Mouse (Mus musculus) erythroblast, adult 5-6 weeks (primary cell): ENCODE measurements around the gene Adipor2. TPM values are rescaled to one million over a fixed set of nuclear protein-coding genes. Genes with fewer than 3 reads are reported as not detected.
"Not testable (repeated sequence)": the region's sequence is repeated elsewhere in the genome, so short reads cannot be mapped to it uniquely, and the experiment has no call there.

Experiments used
- ATAC-seq: replicated peaks from 2 replicates; pipeline ENCODE4 v1.8.0; 2016; ENCODE audit warnings: moderate number of reproducible peaks, mild to moderate bottlenecking, moderate TSS enrichment, inconsistent platforms; ENCODE audit not compliant: poor library complexity, low FRiP score, severe bottlenecking
- total RNA-seq, 2 experiments: library from RNA; stranded (forward) in 1 of 2; stranded (reverse) in 1 of 2; fragments of 150-400 nt in 1 of 2; fragments of 200-764, 138-1000 nt in 1 of 2; gene quantifications; 2 replicates each; pipeline versions ENCODE4 v1.2.3 to v1.2.4; 2015 to 2017; ENCODE audit warnings: low replicate concordance in 2 of 2

Gene Adipor2
- total RNA-seq (2015; ENCODE audit: low replicate concordance): 29.2 and 29.7 TPM in 2 replicates
- 35.7 and 40.3 TPM in 2 replicates for total RNA-seq (2017; ENCODE audit: low replicate concordance)

DNA sequence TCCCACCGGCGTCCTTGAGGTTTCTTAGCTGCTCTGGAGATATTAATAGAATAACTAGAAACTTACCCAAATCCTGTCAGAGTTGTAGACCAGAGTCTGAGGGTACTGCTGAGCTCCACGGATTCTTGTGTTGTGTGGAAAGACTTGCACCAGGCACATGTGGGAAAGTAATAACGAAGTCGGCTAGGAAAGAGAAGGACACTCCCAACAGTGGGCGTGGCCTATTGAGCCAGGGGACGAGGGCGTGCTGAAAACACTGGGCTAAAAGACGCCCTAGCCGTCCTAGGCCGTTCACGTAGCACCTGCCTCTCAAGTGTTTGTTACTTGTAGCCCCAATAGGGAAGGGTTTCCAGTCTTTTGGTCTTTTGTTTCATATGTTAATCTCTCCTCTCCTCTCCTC, at the start of gene Adipor2:
Gene Adipor2, minus strand, starts transcription at position 351 of the 400 bp plus-strand sequence.
- peak; percentile 75 for ATAC-seq

DNA sequence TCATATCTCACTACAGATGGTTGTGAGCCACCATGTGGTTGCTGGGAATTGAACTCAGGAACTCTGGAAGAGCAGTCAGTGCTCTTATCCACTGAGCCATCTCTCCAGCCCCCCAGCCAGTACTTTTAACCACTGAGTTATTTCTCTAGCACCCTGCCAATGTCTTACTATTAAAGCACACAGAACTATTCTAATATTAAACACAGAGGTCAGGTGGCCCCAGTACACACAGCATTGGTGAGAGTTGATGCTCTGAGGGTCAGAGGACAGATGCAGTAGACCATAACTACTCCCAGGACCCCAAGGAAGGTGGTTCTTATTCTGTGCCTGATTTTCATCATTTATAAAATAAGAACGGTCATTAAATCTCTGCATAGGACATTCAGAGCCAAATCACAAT, 48.7 kb upstream of the Adipor2 start:
- ATAC-seq: no peak

DNA sequence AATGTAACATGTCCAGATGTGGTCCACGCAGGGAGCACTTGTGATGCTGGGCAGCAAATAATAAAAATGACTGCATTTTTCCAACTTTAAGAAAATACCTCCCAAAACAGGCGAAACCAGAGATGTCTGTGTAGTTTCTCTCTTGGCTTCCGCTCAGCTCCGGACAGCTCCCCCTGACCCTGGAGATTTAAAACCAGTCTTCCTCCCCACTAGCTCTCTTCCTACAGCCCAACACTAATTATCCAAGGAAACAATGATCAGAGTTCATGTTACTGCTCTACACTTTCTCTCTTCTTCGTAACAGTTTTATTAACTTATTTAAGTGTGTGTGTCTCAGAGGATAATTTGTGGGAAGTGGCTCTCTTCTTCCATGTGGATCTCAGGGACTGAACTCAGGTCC, 42.9 kb upstream of the Adipor2 start:
- no peak for ATAC-seq

DNA sequence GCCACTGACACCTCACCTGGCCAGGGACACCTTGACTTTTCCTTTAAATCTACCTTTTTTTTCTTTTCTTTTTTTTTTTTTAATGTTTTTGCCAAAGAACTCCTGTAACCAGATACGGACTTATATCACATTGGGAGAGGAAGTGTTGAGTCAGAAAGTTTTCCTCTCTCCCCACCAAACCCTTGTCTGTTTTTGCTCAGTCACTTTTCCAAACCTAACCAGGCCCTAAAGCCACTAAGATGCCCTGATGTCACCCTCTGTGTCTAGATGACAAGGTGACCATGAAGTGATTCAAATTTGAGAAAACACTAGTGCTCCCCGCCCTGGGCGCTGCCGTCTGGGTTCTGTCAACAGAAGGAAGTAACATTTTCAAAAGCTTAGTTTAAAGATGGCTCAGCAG, 41.5 kb upstream of the Adipor2 start:
- no peak for ATAC-seq

DNA sequence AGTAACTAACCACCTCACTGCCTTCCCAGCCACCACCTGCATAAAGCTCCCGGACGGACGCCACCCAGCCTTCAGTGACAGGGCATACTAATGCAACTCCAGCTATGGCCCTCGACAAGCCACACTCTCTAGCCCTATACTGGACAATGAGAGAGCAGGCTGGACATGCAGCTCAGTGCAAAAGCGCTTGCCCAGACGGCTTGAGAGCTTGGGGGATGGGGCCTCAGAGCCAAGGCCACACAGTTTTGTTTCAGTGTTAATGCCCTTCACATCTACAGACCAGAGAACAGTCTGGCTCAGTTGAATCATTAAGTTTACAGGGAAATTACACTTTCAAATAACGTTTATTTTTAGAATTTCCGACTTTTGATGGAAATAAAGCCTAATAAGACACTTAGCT, 40.7 kb upstream of the Adipor2 start:
- ATAC-seq: no peak

DNA sequence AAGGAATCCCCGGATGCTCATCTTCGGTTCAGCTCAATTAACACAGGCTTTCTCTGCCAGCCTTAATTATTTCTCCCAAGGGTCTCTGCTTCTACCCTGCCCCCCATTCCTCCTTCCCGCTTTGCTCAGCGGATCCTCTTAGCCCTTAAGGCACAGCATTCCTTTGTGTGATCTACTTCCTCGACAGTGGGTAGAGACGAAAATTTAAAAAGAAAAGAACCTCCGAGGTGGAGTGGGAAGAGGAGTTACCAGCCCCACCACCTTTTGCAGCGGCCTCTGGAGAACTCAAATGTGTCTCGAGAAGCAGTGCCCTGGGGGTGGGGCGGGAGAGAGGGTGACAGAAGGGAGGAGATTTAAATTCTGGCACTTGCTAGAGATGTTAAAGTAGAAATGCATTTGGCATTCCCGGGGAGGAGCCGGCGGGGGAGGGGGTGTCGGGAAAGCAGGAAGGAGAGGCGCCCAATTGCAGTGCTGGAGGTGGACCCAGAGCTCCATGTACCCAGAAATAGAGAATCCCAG, 34.5 kb upstream of the Adipor2 start:
- ATAC-seq: no peak

DNA sequence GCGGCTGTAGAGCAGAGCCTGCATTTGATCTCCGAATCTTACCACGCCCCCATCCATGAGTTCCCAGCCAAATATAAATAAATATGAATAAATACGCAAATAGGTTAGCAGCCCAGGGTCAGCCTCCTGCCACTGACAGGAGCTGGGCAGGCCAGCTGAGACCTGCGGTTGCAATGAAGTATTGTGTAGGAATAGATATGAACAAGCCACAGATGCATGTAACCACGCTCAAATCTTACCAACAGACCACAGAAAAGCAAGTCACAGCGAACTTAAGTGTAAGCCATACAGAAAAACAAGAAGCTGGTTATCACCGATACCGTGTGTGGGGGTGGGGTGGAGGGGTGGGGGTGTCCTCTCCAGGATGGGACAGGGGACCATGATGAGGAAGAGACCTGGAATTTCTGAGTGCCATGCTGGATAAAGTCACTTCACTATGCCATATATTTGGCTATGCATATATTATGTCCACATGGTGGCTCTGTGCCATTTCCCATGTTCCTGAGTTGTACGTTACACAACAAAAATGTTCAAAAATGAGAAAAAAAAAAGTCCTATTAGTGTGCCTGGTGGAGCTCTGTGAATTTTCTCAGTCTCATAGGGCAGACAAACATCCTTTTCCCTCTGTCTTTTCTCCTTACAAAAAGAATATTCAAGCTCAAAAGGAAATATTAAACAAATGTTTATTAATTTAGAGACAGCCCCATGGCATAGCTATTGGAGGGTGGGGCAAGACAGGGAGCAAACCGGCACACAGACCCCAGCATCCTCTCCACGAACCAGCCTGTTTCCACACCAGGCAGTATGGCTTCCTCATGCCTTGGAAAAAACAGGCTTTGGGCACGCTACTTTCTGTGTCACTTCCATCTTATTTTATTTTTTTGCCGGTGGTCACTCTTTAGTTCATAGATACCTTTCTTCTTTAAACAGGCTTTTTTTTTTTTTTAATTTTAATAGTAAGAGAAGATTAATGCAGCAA, 33.8 kb upstream of the Adipor2 start:
- no peak for ATAC-seq

DNA sequence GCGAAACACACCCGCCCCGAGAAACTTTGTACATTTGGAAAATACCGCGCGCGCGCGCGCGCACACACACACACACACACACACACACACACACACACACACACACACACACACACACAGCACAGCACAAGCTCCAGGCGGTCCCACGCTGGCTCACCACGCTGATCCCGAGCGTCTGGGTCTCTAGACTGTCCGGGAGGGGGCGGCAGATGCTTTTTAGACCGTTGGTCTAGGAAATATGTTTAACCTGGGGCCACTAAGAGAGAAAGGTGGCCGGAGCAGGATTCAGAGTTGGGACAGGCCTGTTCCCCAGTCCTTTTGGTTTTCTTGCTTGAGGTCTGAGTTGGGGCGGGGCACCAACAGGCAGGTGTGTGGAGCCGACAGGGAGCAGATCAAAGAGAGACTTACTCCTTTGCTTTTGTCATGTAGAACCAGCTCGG, 31.6 kb upstream of the Adipor2 start:
- no peak for ATAC-seq

DNA sequence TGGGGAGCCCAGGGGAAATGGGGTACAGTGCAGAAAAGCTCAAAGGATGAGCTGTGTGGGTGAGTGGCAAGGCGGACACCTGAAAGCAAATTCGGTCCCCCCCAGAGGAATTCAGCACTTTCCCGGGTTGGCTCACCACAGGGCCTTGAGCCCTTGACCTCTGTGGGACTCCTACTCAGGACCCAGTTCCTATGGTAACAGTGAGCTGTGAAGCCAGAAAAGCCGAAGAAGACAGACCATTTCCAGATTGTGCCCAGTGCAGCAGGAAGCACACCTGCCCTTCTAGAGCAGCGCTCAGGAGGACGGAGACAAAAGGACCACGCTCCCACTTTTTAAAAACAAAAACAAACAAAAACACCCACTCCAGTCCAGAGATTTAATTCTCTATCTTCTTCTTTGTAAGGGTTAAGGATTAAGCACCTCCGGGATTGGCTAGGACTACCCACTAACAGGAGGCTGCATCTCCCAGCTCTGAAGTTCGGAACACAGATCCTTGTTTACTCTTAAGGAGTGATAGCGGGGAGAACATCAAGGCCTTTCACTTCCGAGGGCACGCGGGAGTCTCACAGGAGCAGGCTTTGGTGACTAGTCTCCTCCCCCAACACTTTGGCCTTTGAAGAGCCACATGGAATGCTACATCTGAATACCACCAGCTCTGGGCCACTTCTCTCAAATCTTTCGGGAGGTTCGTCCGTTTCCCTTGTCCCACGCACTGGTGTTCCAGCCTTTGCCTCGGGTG, 31.0 kb upstream of the Adipor2 start:
- ATAC-seq: no peak

DNA sequence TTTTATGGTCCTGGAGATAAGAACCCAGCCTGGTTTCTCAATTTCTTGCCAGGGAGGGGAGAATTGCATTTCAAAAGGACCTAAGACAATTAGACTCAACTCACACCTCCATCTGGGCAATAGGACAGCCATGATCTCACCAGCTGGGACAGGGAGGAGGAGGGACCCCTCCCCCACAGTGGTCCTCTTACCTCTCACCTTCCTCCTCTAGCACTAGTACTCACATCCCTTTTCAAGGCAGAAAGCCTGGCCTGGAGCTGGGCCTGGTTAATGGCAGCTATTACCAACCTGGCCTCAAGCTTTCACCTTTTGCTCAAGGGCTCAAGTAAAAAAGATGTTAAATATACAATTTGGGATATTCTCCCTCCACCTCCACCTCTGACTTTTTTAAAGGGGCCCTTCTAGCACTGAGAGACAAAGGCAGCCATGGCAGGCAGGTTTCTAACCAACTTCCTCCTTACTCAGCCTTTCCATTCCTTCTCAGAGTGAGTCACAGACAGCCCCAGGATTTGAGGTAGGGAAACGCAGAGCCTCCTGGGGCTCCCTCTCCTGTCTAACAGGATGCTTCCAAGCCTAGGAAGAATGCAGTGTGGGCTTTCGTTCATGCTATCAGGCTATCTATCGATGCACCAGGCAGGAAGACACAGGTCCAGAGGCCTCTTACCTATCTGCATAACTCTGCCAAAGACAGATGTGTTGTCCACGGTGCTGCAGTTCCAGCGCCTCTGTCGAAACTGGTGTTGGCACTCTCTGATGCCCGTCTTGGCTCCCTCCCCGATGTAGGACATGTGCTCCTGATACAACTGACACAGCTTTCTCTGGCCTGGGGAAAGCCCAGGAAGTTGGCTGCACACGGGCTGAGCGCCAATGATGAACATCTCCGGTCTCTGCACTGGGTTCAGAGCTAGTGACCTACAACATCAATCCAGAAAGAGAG, 28.4 kb upstream of the Adipor2 start:
- no peak for ATAC-seq

DNA sequence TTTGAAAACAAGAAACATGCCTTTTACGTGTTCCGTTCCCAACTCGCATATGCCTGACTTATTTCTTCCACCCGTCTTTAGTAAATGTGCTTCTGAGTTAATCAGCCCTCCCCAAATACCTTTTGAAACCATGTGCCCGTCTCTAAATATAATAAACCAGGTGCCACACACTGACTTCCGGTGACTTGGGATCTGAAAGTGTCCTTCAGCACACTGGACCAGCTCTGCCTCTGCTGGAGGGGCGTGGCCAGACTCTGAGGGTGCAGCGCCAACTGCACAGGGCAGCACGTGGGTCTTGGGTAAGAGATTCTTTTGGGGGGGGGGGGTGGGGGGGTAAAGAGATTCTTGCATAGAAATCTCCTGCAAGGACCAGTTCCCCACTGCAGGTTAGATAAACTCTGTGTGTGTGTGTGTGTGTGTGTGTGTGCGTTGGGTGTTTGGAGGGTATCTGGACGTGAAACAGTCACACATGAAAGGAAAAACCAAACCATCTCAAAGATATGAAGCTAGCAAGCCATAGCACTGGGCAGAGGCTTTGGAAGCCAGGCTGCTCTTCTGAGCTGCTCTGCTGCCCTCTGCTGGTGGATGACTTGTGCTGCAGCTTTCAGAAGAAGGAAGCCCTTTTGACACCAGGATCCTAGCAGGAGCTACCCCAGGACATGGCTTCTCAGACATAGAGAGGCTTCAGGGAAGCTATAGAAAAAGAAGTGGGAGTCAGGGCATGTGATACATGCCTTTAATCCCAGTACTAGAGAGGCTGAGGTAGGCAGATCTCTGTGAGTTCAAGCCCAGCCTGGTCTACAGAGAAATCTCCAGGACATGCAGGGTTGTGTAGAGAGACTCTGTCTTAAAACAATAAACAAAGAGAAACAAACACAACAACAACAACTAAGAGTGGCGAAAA, 26.5 kb upstream of the Adipor2 start:
- peak; percentile 83 for ATAC-seq

DNA sequence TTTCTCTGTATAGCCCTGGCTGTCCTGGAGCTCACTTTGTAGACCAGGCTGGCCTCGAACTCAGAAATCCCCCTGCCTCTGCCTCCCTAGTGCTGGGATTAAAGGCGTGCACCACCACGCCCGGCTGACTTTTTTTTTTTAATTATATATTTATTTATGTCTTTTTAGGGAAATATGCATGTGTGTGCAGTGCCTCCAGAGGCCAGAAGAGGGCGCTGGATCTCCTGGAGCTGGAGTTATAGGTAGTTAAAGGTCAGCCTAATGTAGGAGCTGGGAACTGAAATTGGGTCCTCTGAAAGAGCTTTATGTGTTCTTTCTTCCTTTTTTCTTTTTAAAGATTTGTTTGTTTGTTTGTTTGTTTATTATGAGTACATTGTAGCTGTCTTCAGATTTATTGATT, 25.2 kb upstream of the Adipor2 start:
- ATAC-seq: not testable (repeated sequence)

DNA sequence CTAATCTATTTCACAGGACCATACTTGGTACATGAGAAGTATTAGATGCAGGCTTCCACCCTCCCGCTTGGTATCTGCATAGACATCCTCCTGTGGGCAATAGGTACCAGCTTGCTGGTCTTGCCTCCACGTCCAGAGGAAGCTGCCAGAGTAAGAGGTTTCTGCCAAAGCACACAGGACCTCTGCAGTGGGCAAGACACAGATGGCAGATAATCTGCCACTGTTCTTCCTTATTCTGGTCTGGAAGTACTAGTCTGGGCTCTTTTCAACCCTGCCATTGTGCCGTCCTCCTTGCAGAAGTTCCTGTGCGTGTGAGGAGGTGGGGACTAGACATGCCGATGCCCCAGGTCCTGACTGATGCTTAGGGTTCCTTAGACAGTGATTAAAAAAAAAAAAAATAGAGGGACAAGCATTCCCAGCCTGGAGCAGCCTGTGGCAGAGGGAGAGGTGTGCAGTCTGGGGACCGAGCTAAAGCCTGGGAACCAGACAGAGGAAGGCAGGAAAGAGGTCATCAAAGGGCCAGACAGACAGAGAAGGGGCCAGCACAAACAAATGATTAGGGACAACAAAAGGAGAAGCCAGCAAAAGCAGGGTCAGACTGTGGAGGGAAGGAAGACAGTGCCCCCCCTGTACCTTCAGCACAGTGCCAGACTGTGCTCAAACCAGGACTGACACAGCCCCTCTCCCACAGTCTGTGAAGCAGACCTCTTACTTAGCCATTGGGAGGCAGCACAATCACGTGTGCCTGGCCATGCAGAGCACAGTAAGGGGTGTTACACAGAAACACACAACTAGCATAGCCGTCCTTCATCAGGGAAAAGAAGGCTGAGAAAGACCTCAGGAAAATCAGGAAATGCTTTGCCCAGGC, 20.6 kb upstream of the Adipor2 start:
- no peak for ATAC-seq

DNA sequence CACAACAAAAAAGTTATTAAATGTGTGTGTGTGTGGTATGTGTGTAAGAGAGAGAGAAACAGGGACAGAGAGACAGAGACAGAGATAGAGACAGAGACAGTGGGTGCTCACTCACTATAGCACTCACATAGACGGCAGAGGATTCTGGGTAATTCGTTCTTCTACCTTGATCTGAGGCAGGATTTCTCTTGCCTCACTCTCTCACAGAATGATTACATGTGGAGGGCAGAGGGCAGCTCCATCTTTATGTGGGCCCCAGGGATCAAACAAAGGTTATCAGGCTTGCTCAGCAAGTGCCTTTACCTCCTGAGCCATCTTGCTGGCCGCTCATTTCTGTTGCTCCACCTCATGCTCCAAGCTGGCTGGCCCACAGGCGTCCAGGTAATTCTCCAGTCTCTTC, 16.9 kb upstream of the Adipor2 start:
- no peak for ATAC-seq

DNA sequence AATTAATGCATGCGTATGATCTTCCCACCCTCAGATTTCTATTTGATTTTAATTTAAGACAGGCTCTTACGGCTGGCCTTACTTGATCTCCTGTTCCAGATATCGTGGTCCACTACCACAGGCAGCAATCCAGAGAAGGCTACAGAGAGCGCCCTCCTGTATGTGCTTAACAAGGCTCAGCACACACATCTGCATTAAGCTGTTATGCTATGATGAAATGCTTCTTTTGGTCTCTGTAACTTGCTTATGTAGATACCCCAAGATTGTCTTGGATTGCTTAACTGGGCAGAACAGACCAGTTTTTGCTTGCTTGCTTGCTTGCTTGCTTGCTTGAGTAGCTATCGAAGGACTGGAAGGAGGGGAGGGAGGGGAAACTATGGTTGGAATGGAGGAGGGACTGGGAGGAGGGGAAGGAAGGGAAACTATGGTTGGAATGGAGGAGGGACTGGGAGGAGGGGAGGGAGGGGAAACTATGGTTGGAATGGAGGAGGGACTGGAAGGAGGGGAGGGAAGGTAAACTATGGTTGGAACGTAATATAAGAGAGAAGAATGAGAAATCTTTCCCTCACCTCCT, 14.3 kb upstream of the Adipor2 start:
- ATAC-seq: no peak

DNA sequence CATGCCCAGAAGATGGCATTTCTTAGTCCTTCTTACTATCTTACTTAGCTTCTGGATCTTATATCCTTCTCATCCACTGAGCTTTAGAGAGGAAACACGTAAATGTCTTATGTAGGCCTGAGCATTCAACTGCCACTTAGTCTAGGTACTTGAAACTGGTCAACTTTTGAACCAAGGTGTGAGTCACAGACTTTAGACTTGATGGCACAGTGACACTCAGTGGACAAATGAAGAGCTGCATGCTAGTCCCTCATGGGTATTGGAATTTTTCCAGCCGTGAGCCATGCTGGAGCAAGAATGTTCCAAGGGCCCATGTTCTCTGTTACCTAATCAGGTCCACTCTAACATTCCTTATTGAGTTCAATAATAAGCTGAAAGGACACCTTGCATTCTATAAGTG, 13.0 kb upstream of the Adipor2 start:
- ATAC-seq: no peak

DNA sequence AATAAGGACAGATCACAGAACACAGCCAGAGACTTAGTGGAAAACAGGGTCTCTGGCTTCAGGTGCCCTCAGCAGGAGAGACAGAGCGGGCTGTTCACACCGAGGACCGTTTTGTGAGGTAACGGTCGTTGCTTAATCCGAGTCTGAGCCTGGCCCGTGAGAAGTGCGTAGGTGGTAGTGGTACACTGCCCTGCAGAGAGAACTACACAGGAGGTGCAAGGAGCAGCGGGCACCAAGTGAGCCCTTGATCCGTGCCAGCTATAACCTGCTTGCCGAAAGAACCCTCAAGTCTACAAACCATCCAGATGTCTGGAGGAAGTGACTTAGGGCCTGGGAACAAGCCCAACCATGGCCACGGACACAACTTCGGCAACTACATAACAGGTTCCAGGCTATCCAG, 11.8 kb upstream of the Adipor2 start:
- ATAC-seq: no peak
